Mouse (Mus musculus) neutrophil, adult 83 days (primary cell): ENCODE data around the gene Irf2bp2. TPM values are rescaled to one million over a fixed set of nuclear protein-coding genes. Genes with fewer than 3 reads are reported as not detected.

Experiments
- total RNA-seq, 2 experiments: library from RNA; stranded (reverse); gene quantifications; one replicate each; pipeline ENCODE4 v1.2.4; 2023

Gene Irf2bp2
- 100 to 1,000 TPM; 129 to 139 TPM for total RNA-seq

GRCm38 (mm10) chr8:126593889-126594480, at the start of gene Irf2bp2:
Irf2bp2 (minus strand) TSS chr8:126593986.

Other genes with a start within 250 kb of the Irf2bp2 start
- gene Coa6, start 171.5 kb downstream of the Irf2bp2 start, total RNA-seq: 10 to 100 TPM in 1 of 2 experiments, 1 to 10 TPM in 1; 9.9 to 11.1 TPM
- gene Tarbp1, start 118.9 kb downstream of the Irf2bp2 start, total RNA-seq: 1 to 10 TPM; 3.7 to 4.7 TPM